ENCODE assay signal across 8 mouse cellular contexts in the genomic region with DNA sequence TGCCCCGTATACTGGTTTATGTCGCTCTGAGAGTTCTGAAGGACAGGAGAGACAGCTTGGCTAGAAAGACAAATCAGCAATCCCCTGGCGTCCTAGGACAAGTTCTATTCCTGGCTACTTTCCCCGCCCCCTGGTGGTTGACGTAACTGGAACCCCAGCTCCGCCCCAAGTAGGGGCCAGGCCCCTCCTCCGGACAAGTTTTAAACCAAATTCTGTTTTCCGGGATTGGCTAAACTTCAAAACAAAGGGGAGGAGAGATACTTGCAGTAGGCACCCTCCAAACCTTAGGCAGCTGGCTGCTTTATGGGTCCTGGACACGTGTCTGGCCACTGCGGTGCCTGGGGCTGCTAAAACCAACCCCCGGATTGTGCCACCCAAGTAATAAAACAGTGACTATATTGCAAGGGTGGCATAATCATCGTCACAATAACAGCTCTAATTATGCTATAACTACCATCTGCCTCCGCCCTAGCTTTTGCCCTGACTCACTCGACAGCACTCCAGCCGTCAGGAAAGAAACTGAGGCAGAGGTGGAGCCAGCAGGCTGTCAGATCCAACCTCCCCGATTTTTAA. TPM values are rescaled to one million over a fixed set of nuclear protein-coding genes. Genes with fewer than 3 reads are reported as not detected.
A peak's percentile ranks its signal among the peaks of the same experiment; 100 is the strongest.
DNase-seq lines count a peak whose midpoint lies in the region; ATAC-seq and TF ChIP-seq lines count a peak whose summit lies in the region.

No protein-coding gene starts in this region.

- H3K27ac ChIP-seq in forebrain, embryonic 10.5 days: peak overlapping the region; percentile 92
- H3K27ac ChIP-seq in heart, embryonic 15.5 days: peak overlapping the region; percentile 96
- peak overlapping the region; percentile 99 for H3K27ac ChIP-seq in liver, embryonic 14.5 days
- H3K27ac ChIP-seq in neural tube, embryonic 11.5 days (ENCODE audit: low read depth, low read length): peak overlapping the region; percentile 47

- peak; percentile 22; the same call in 1 of the 2 replicates for TF ChIP-seq EP300 in liver, embryonic 14.5 days (IDR thresholded peaks at IDR 0.05; ENCODE audit: low read depth)

- H3K4me1 ChIP-seq in forebrain, embryonic 10.5 days: peaks cover 31% of the 10 kb centered on the region
- peaks cover 27% of the 10 kb centered on the region for H3K4me1 ChIP-seq in heart, embryonic 15.5 days (replicated peaks)
- peaks cover 51 to 57% of the 10 kb centered on the region in 2 experiments for H3K4me1 ChIP-seq in liver, embryonic 14.5 days (replicated peaks; ENCODE audit: control insufficient read depth in 2 of 2, insufficient read depth in 2 of 2, low read length in 1 of 2)
- H3K4me1 ChIP-seq in neural tube, embryonic 11.5 days (ENCODE audit: control insufficient read depth, insufficient read depth, low read length): peaks cover 9% of the 10 kb centered on the region

- H3K27me3 ChIP-seq in forebrain, embryonic 10.5 days (ENCODE audit: poor library complexity, severe bottlenecking): no peaks in the 10 kb centered on the region
- H3K27me3 ChIP-seq in heart, embryonic 15.5 days: no peaks in the 10 kb centered on the region
- no peaks in the 10 kb centered on the region for H3K27me3 ChIP-seq in liver, embryonic 14.5 days (ENCODE audit: control insufficient read depth, insufficient read depth, low read length)
- H3K27me3 ChIP-seq in neural tube, embryonic 11.5 days (ENCODE audit: control insufficient read depth, insufficient read depth, low read length): no peaks in the 10 kb centered on the region

- peak; percentile 94 for DNase-seq in c-Kit-positive CD71-negative TER-119-negative erythroid progenitor cells, embryonic 14.5 days (ENCODE audit: low read depth)
- peak; percentile 85 for DNase-seq in forebrain, embryonic 10.5 days (ENCODE audit: extremely low spot score, low spot score)
- peak; percentile 96 to 98 for DNase-seq in kidney, postnatal 25 days
- peak; percentile 95 to 97 (median 96) for DNase-seq in liver, embryonic 14.5 days (ENCODE audit: low read depth in 3 of 3, low spot score in 3 of 3)
- DNase-seq in neural tube, embryonic 11.5 days (ENCODE audit: low spot score): peak; percentile 89
- peak; percentile 87 for DNase-seq in telencephalon, adult 2 months (ENCODE audit: low read depth, low spot score)

- TF ChIP-seq CTCF in liver, embryonic 14.5 days (IDR thresholded peaks at IDR 0.05; ENCODE audit: low read depth): peak; percentile 72

- H3K9me3 ChIP-seq in forebrain, embryonic 10.5 days: no peaks in the 10 kb centered on the region
- no peaks in the 10 kb centered on the region for H3K9me3 ChIP-seq in heart, embryonic 15.5 days (replicated peaks)
- H3K9me3 ChIP-seq in liver, embryonic 14.5 days (ENCODE audit: control insufficient read depth, low read length): no peaks in the 10 kb centered on the region
- no peaks in the 10 kb centered on the region for H3K9me3 ChIP-seq in neural tube, embryonic 11.5 days (ENCODE audit: control insufficient read depth, low read length)

- peak overlapping the region; percentile 88 for H3K4me3 ChIP-seq in forebrain, embryonic 10.5 days
- peak overlapping the region; percentile 88 for H3K4me3 ChIP-seq in heart, embryonic 15.5 days
- H3K4me3 ChIP-seq in liver, embryonic 14.5 days (ENCODE audit: insufficient read depth in 1 of 2, low read depth in 2 of 2, low read length in 2 of 2): peak overlapping the region; percentile 92 to 98
- H3K4me3 ChIP-seq in neural tube, embryonic 11.5 days (ENCODE audit: low read depth, low read length): peak overlapping the region; percentile 60

- WGBS in forebrain, embryonic 10.5 days: 0% methylated on average over 16 of the region's 16 CpGs
- 0% methylated on average over 16 of the region's 16 CpGs for WGBS in heart, embryonic 15.5 days
- WGBS in liver, embryonic 14.5 days (ENCODE audit: insufficient replicate concordance): under 1% methylated on average over 16 of the region's 16 CpGs
- WGBS in neural tube, embryonic 11.5 days: under 1% methylated on average over 16 of the region's 16 CpGs

- H3K4me2 ChIP-seq in heart, embryonic 15.5 days: peak overlapping the region; percentile 68
- H3K4me2 ChIP-seq in liver, embryonic 14.5 days (ENCODE audit: low read depth): peak overlapping the region; percentile 73
- H3K4me2 ChIP-seq in neural tube, embryonic 11.5 days (ENCODE audit: low read depth): peak overlapping the region; percentile 63

- peak; percentile 55 for ATAC-seq in CD4-positive, CD25-positive, alpha-beta regulatory T cell, adult 4 months
- peak; percentile 78 for ATAC-seq in heart, embryonic 15.5 days (replicated peaks; ENCODE audit: insufficient number of reproducible peaks, insufficient read depth, low FRiP score, low read depth)
- ATAC-seq in liver, embryonic 14.5 days (ENCODE audit: insufficient read depth): peak; percentile 65
- ATAC-seq in neural tube, embryonic 11.5 days (ENCODE audit: insufficient read depth, low FRiP score, low TSS enrichment): peak; percentile 72

- peak overlapping the region; percentile 49 for H3K9ac ChIP-seq in heart, embryonic 15.5 days
- peak overlapping the region; percentile 88 for H3K9ac ChIP-seq in liver, embryonic 14.5 days (replicated peaks)
- peak overlapping the region; percentile 40 for H3K9ac ChIP-seq in neural tube, embryonic 11.5 days (ENCODE audit: low read length)

- peaks cover 28% of the 10 kb centered on the region for H3K36me3 ChIP-seq in forebrain, embryonic 10.5 days (replicated peaks)
- peaks cover 13% of the 10 kb centered on the region for H3K36me3 ChIP-seq in heart, embryonic 15.5 days
- H3K36me3 ChIP-seq in liver, embryonic 14.5 days (replicated peaks; ENCODE audit: control insufficient read depth, insufficient read depth, low read depth): peaks cover 34% of the 10 kb centered on the region
- no peaks in the 10 kb centered on the region; the same call in 1 of the 2 replicates for H3K36me3 ChIP-seq in neural tube, embryonic 11.5 days (ENCODE audit: control insufficient read depth, insufficient read depth, low read length)

RNA-seq across cellular contexts. Expression of gene Gtpbp2, which starts 0.7 kb away (rescaled TPM):
- 10 to 100 TPM; 56.9 to 90.1 TPM for polyA plus RNA-seq in CD4-positive, CD25-positive, alpha-beta regulatory T cell, adult 4 months (2017; shearing (Covaris generic))
- polyA plus RNA-seq in forebrain, embryonic 10.5 days (2016; fragmentation: Nextera tagmentation; extraction: Ambion mirVana): 29.8 and 30.0 TPM in 2 replicates
- polyA plus RNA-seq in heart, embryonic 15.5 days (2015; fragmentation: Nextera tagmentation; extraction: Ambion mirVana): 33.8 and 36.8 TPM in 2 replicates
- polyA plus RNA-seq in liver, embryonic 14.5 days (2012; rRNA removed): 81.0 and 98.3 TPM in 2 replicates
- 18.2 and 20.7 TPM in 2 replicates for polyA plus RNA-seq in liver, embryonic 14.5 days (2014; fragmentation: Nextera tagmentation; extraction: Ambion mirVana)
- polyA plus RNA-seq in neural tube, embryonic 11.5 days (2014; fragmentation: Nextera tagmentation; extraction: Ambion mirVana): 23.8 and 27.3 TPM in 2 replicates

RNA-seq across cellular contexts. Expression of gene Mad2l1bp, which starts 6.8 kb away (rescaled TPM):
- polyA plus RNA-seq in CD4-positive, CD25-positive, alpha-beta regulatory T cell, adult 4 months (2017; shearing (Covaris generic)): 10 to 100 TPM; 58.5 to 68.1 TPM
- 36.3 and 36.8 TPM in 2 replicates for polyA plus RNA-seq in forebrain, embryonic 10.5 days (2016; fragmentation: Nextera tagmentation; extraction: Ambion mirVana)
- polyA plus RNA-seq in heart, embryonic 15.5 days (2015; fragmentation: Nextera tagmentation; extraction: Ambion mirVana): 31.4 and 34.4 TPM in 2 replicates
- 25.3 and 25.6 TPM in 2 replicates for polyA plus RNA-seq in liver, embryonic 14.5 days (2012; rRNA removed)
- polyA plus RNA-seq in liver, embryonic 14.5 days (2014; fragmentation: Nextera tagmentation; extraction: Ambion mirVana): 36.0 and 37.2 TPM in 2 replicates
- polyA plus RNA-seq in neural tube, embryonic 11.5 days (2014; fragmentation: Nextera tagmentation; extraction: Ambion mirVana): 34.3 and 36.0 TPM in 2 replicates

RNA-seq across cellular contexts. Expression of gene Rsph9, which starts 16.2 kb away (rescaled TPM):
- 1 to 10 TPM; 2.1 to 2.7 TPM for polyA plus RNA-seq in CD4-positive, CD25-positive, alpha-beta regulatory T cell, adult 4 months (2017; shearing (Covaris generic))
- 8.9 and 11.3 TPM in 2 replicates for polyA plus RNA-seq in forebrain, embryonic 10.5 days (2016; fragmentation: Nextera tagmentation; extraction: Ambion mirVana)
- 5.8 and 6.9 TPM in 2 replicates for polyA plus RNA-seq in heart, embryonic 15.5 days (2015; fragmentation: Nextera tagmentation; extraction: Ambion mirVana)
- 0.39 and 0.63 TPM in 2 replicates for polyA plus RNA-seq in liver, embryonic 14.5 days (2012; rRNA removed)
- 0.71 and 0.77 TPM in 2 replicates for polyA plus RNA-seq in liver, embryonic 14.5 days (2014; fragmentation: Nextera tagmentation; extraction: Ambion mirVana)
- polyA plus RNA-seq in neural tube, embryonic 11.5 days (2014; fragmentation: Nextera tagmentation; extraction: Ambion mirVana): 8.9 and 12.6 TPM in 2 replicates

RNA-seq across cellular contexts. Expression of gene Polh, which starts 42.3 kb away (rescaled TPM):
- 1 to 10 TPM; 7.1 to 8.2 TPM for polyA plus RNA-seq in CD4-positive, CD25-positive, alpha-beta regulatory T cell, adult 4 months (2017; shearing (Covaris generic))
- polyA plus RNA-seq in forebrain, embryonic 10.5 days (2016; fragmentation: Nextera tagmentation; extraction: Ambion mirVana): 14.5 and 14.6 TPM in 2 replicates
- polyA plus RNA-seq in heart, embryonic 15.5 days (2015; fragmentation: Nextera tagmentation; extraction: Ambion mirVana): 11.7 and 12.7 TPM in 2 replicates
- polyA plus RNA-seq in liver, embryonic 14.5 days (2012; rRNA removed): 7.7 and 9.7 TPM in 2 replicates
- 7.8 and 9.5 TPM in 2 replicates for polyA plus RNA-seq in liver, embryonic 14.5 days (2014; fragmentation: Nextera tagmentation; extraction: Ambion mirVana)
- polyA plus RNA-seq in neural tube, embryonic 11.5 days (2014; fragmentation: Nextera tagmentation; extraction: Ambion mirVana): 8.9 and 9.5 TPM in 2 replicates

RNA-seq across cellular contexts. Expression of gene Xpo5, which starts 42.4 kb away (rescaled TPM):
- 10 to 100 TPM; 27.5 to 37.7 TPM for polyA plus RNA-seq in CD4-positive, CD25-positive, alpha-beta regulatory T cell, adult 4 months (2017; shearing (Covaris generic))
- polyA plus RNA-seq in forebrain, embryonic 10.5 days (2016; fragmentation: Nextera tagmentation; extraction: Ambion mirVana): 79.7 and 80.4 TPM in 2 replicates
- polyA plus RNA-seq in heart, embryonic 15.5 days (2015; fragmentation: Nextera tagmentation; extraction: Ambion mirVana): 15.1 and 22.0 TPM in 2 replicates
- polyA plus RNA-seq in liver, embryonic 14.5 days (2012; rRNA removed): 12.8 and 15.3 TPM in 2 replicates
- 17.9 and 19.1 TPM in 2 replicates for polyA plus RNA-seq in liver, embryonic 14.5 days (2014; fragmentation: Nextera tagmentation; extraction: Ambion mirVana)
- polyA plus RNA-seq in neural tube, embryonic 11.5 days (2014; fragmentation: Nextera tagmentation; extraction: Ambion mirVana): 68.4 and 73.4 TPM in 2 replicates

Comparison
In these comparisons a context has a peak if more than half of its experiments do, and no peak if none do; other contexts are left out.
1. Peak in every context shown above with its lines: DNase-seq, ATAC-seq, H3K4me3 ChIP-seq and H3K27ac ChIP-seq.
2. H3K27ac ChIP-seq: peak in every context shown above with its lines; median percentile 99 in liver, embryonic 14.5 days; 96 in heart, embryonic 15.5 days; 92 in forebrain, embryonic 10.5 days; 47 in neural tube, embryonic 11.5 days.